Mouse (Mus musculus) brown adipose tissue, adult 24 weeks (tissue): Measurements from ENCODE around the gene Gpc5. TPM values are rescaled to one million over a fixed set of nuclear protein-coding genes. Genes with fewer than 3 reads are reported as not detected.

Experiments used
- H3K27ac ChIP-seq: fragments of 200-500 bp; replicated peaks from 2 replicates; pipeline ENCODE4 v1.5.1; 2012; ENCODE audit warnings: low read depth, mild to moderate bottlenecking, low read length
- H3K4me1 ChIP-seq: fragments of 200-500 bp; 2 replicates; pipeline ENCODE4 v1.6.1; 2012; ENCODE audit warnings: low read length, mixed read lengths; ENCODE audit not compliant: control insufficient read depth, insufficient read depth, insufficient read length
- H3K4me3 ChIP-seq: fragments of 200-500 bp; 2 replicates; pipeline ENCODE4 v1.5.1; 2012; ENCODE audit warnings: low read depth, mild to moderate bottlenecking, low read length, moderate library complexity; ENCODE audit not compliant: insufficient read depth
- polyA plus RNA-seq: library from polyadenylated mRNA; stranded (reverse); fragments of >200 nt; gene quantifications from 2 replicates; pipeline ENCODE4 v1.2.4, GENCODE M21; 2012; ENCODE audit not compliant: missing spikeins, insufficient read depth, insufficient read length

Gpc5 gene
- polyA plus RNA-seq, 1 experiment = not detected

DNA sequence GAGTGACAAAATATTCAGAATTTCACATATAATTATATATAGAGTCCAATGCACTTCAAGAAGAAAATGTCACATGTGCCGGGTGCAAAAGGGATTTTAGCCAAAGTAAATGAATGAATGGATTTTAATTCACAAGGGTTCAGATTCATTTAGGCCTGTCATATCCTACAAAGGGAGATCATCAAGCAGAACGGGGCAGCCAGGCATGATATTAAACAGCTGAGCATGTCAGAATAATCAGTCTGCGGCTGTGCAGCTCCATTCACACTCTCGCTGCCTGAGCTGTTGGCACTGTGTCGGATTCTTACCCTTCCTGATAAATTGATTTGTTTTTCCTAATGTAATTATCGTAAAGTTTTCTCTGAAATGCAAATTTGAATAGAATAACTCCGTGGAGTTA is 524.8 kb downstream of the Gpc5 start:
- no peak overlapping the region for H3K4me3 ChIP-seq
- no peaks in the 10 kb centered on the region for H3K4me1 ChIP-seq
- H3K27ac ChIP-seq = no peak overlapping the region

GRCm38 (mm10) chr14:115620473-115620872 is 528.5 kb downstream of the Gpc5 start:
- no peak overlapping the region for H3K4me3 ChIP-seq
- H3K27ac ChIP-seq = no peak overlapping the region
- H3K4me1 ChIP-seq = no peaks in the 10 kb centered on the region

DNA sequence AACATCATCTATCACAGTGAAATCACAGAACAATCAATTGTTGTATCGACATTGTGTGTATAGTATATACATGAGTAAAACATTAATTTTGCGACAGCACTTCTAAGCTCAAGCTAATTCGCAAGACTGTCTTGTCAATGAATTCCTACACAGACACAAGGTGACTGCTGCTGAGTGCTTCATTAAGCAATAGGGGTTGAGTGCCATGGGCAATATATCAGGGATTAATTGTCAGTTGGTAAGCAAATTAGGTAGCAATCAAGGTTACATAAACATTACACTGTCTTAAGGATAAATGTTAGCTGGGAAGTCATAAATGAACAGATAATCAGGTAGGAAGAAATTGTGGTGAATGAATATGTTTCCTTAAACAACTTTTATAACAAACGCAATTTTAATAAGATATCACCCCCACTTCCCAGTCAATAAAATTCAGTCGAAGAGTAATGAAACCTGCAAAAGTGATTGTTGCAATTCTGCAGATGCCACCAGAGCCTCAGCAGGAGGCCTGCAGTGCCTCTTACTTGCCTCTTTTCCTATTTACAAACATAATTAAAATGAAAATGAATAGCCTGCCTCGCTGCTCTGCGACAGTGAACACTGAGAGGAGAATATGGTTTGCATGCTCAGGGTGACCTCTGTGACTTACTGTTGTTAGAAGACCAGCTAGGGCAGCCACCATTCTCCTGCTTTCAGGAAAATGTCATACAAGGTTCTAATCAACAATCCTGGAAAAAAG is 539.3 kb downstream of the Gpc5 start:
- Histone ChIP-seq H3K4me3 (no peak overlapping the region), H3K27ac (no peak overlapping the region), H3K4me1 (no peaks in the 10 kb centered on the region)

GRCm38 (mm10) chr14:115633311-115633710 is 541.3 kb downstream of the Gpc5 start:
- Histone ChIP-seq H3K4me1 (no peaks in the 10 kb centered on the region), H3K4me3 (no peak overlapping the region), H3K27ac (no peak overlapping the region)

- H3K27ac ChIP-seq = no peak overlapping the region
- H3K4me3 ChIP-seq = no peak overlapping the region
- H3K4me1 ChIP-seq = no peaks in the 10 kb centered on the region
These were observed 587.9 kb downstream of the Gpc5 start for GRCm38 (mm10) chr14:115679875-115680274.

GRCm38 (mm10) chr14:115746013-115746412 is 654.0 kb downstream of the Gpc5 start:
- Histone ChIP-seq H3K4me3 (no peak overlapping the region), H3K4me1 (no peaks in the 10 kb centered on the region), H3K27ac (no peak overlapping the region)

GRCm38 (mm10) chr14:115760241-115760640 is 668.2 kb downstream of the Gpc5 start:
- Histone ChIP-seq H3K27ac (no peak overlapping the region), H3K4me1 (no peaks in the 10 kb centered on the region), H3K4me3 (no peak overlapping the region)

- no peaks in the 10 kb centered on the region for H3K4me1 ChIP-seq
- no peak overlapping the region for H3K27ac ChIP-seq
- H3K4me3 ChIP-seq = no peak overlapping the region
These were observed 687.6 kb downstream of the Gpc5 start for GRCm38 (mm10) chr14:115779382-115780177.

GRCm38 (mm10) chr14:115804751-115805150 is 712.7 kb downstream of the Gpc5 start:
- Histone ChIP-seq H3K4me3 (no peak overlapping the region), H3K4me1 (no peaks in the 10 kb centered on the region), H3K27ac (no peak overlapping the region)

DNA sequence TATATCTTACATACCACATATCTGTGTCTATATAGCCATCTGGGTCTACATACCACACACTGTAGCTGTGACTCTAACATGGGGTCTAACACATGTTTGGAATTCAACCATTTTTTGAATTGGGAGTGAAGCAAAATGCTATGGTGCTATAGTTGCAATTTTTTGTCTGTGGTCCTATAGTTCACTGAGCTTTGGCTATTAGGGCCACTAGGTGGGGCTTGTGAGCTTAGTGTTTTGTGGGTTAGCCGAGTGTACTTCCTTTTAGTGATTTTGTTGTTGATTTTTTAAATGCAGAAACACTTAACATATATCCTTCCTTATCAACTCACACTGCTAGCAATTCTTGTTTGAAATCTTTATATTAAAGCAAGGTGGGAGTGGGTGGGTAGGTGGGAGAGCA is 727.0 kb downstream of the Gpc5 start:
- Histone ChIP-seq H3K27ac (no peak overlapping the region), H3K4me3 (no peak overlapping the region), H3K4me1 (no peaks in the 10 kb centered on the region)

DNA sequence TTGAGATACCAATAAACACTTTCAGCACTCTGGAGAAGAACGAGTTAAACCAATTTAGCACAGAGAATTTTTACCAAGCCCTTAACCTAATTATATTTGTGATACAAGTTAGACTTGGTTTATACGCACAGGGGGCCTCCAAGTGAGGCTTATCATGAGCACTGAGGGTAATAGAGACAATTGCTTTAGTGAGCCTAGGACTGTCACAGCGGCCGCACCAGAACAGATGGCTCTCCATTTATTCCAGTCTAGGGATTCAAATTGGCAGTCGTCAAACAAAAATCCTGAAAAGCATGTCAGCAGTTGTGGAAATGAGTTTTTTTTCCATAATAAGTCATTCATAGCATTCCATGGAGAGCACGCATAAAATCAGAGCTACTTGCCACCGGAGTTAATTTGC is 729.6 kb downstream of the Gpc5 start:
- H3K4me3 ChIP-seq = no peak overlapping the region
- no peak overlapping the region for H3K27ac ChIP-seq
- no peaks in the 10 kb centered on the region for H3K4me1 ChIP-seq

- no peak overlapping the region for H3K4me3 ChIP-seq
- H3K27ac ChIP-seq = no peak overlapping the region
- no peaks in the 10 kb centered on the region for H3K4me1 ChIP-seq
These were observed 738.5 kb downstream of the Gpc5 start for GRCm38 (mm10) chr14:115830485-115830884.

DNA sequence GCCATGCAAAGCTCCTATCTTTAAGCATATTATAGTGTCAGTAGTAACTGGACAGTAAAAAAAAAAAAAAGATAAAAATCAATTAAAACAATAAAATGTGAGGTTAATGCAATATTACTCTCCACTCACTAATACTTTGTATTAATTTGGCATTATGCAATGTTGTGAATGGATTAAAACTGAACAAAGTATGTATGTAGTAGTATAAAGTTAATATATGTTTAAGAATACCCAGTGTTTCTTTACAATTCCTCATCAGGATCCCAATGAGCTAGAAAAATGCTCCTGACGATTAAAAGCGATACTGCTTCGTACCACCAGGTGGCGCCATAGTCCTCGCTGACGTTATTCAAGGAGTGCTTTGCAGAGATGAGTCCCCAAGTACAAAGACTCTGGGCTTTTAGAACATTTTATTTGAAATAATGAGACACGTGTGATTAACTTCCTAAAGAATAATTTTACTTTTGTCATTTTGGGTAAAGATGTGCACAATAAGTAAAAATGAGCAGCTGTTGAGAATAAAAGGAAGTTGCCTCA is 739.3 kb downstream of the Gpc5 start:
- Histone ChIP-seq H3K4me3 (no peak overlapping the region), H3K4me1 (no peaks in the 10 kb centered on the region), H3K27ac (no peak overlapping the region)

- Histone ChIP-seq H3K4me1 (no peaks in the 10 kb centered on the region), H3K27ac (no peak overlapping the region), H3K4me3 (no peak overlapping the region)
These were observed 740.0 kb downstream of the Gpc5 start for GRCm38 (mm10) chr14:115831854-115832625.

DNA sequence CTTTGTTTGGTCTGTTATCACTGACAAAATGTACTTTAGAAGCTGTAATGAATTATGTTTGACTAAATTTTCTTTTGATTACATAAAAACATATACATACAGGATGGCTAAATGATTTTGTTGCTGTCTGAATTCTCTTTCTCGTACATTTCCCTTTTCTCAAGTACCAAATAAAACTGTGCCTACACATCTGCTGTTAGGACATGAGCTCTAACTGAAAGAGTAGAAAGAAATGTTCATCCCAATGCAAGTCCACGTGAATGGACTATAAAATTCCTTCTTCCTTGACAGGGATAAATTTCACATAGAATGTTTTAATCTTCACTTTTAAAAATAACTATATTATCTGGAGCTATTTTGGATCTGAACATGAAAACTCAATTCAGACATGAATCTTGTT is 751.8 kb downstream of the Gpc5 start:
- H3K27ac ChIP-seq = no peak overlapping the region
- H3K4me3 ChIP-seq = no peak overlapping the region

More for the DNA sequence above, 751.8 kb downstream of the Gpc5 start:
- H3K4me1 ChIP-seq = no peaks in the 10 kb centered on the region
